Mouse (Mus musculus) kidney, adult 11 months (tissue): ENCODE measurements around the gene Elmo1.

Source experiments
- DNase-seq: peaks from one replicate; pipeline ENCODE4 v3.0.0; 2022

Gene Elmo1

DNA sequence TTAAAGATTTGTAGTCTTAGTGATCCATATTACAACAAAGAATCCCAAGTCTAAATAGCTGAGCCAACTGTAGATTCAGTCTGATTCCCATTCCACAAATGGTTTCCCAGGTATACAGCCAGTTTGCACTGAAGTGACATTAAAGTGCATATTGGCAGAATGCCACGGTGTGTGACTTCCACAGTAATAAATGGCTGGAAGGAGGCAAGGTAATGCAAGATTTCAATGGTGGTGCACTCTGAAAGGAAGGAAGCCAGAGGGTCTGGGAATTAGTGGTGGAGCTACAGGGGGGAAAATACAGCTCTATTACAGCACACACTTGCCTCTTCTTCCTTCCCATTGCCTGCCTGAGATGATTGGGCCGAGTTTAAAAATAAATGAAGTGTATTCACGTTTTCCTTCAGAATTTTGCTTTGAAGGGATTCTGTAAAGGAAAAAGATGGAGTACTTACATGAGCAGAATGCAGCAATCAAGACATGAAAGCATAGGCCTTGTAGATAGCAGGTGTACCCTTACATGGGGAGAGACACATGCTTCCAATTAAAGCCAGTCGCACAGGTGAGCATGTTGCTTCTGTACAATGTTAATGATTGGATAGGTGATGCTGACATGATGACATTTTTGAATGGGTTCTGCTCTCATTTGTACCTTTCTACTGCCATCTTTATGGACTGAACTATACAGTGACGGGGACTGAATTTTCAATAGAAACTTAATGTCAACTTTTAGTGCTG lies 400.6 kb downstream of the Elmo1 start:
- DNase-seq, result no peak

DNA sequence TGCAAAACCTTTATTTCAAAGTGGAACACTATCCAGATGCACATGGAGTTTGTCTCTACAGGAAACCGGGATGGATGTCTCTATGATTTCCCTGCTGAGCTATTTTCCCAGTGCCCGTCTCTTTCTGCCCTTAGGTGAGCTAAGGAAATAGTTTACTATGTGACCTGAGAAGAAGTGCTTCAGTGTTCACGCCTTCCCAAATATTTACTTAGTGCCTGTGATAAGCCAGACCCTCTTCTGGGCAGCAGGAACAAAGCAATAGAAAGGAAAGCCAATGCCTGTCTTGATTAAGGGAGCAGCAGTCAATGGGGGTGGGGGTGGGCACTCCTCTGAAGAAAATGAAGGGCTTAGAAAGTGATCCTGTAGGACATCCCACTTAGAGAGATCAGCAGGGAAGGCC lies 401.3 kb downstream of the Elmo1 start:
- DNase-seq, result no peak

DNA sequence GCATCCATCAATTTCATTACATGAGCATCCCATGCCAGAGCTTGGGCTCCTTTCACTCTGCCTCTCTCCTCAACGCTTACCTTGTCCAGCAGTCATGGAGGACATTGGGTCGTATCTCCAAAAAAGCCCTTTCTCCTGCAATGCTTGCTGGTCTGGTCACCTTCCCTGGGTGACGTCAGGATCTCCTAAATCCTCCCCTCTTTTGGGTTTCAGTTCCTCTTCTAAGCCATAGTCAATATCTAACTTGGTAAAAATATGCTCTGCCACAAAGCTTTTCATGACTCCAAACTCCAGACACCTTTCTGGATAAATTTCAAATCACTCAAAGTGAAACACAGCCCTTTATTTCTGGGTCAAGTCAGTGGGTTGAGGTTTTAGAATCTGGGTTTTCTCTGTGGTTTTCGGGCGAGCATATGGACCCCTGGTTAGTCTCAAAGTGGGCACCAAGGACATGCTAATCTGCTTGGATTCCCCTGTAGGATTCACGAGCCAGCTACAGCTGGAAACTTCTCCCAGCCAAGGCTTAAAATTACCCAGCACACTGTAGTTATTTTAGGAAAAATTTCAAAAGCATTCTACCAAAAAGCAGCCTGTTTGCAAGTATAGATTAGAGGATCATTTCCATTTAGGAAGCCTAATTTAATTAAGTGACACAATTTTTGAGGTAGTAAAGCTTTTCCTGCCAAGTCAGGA lies 403.8 kb downstream of the Elmo1 start:
- DNase-seq, result no peak

DNA sequence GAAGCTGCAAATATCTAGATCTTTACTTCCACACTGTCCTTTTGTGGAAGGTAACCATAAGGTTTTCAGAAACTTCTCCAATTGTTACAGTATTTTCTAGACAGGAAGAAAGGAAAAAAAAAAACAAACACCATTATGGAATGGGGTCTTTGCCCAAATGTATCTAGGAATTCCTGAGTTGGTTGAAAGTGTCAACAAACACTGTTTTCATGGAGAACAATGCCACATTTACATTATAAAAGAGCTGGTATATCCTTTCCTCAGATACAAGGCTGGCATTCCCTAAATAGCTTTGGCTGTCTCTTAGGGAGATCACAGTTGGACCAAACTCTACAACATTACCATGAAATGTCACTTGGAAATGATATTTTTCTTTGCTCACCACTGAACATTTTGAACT lies 411.5 kb downstream of the Elmo1 start:
- DNase-seq, result no peak

DNA sequence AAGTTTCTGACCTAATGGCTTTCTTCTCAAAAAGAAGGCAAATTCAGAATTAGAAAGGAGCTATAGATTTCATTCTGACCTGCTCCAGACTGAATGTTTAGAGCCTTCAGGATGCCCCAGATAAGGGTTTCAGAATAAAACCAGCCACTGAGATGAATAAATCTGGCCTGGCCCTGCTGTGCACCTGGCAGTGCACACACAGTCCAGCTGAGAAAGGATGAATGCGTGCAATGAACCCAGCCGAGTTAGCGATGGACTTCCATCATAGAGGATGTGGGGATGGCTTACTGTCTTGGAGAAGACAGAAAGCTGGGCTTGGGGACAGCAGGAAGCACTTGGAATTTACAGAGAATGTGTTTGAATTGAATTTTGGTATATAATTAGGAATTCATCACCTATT lies 413.0 kb downstream of the Elmo1 start:
- no peak for DNase-seq

DNA sequence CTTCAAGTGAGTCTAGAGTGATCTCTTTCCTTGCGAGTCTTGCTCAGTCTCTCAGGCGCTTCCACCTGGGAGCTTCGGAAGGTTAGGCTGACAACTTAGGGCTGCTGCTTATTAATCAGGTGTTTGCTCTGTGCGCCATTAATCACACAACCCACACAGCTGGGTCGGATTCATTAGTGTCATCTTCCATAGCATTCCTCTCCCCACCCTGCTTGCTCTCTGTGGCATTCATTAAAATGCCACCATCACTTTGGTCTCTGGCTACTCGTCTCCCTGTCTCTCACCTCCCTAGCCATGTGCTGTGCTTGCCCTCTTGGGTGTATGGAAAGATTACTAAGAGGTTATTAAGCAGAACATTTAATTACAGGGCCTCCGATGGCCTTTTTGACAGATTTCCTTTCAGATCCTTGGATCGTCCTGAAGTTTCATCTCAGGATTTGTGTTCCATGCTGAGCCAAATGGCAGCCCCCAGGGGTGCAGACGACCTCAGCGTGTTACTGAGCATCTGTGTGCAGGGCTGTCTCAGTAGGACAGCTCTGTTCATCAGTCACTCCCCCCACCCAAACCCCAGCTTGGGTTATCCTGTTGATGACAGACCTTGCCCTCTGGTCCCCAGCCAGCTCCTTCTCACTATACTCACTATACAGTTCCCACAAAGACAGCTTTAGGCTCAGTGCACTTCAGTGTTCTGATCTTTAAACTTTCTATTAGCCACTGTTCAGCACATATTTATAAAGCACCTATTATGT lies 417.2 kb downstream of the Elmo1 start:
- DNase-seq, result no peak

DNA sequence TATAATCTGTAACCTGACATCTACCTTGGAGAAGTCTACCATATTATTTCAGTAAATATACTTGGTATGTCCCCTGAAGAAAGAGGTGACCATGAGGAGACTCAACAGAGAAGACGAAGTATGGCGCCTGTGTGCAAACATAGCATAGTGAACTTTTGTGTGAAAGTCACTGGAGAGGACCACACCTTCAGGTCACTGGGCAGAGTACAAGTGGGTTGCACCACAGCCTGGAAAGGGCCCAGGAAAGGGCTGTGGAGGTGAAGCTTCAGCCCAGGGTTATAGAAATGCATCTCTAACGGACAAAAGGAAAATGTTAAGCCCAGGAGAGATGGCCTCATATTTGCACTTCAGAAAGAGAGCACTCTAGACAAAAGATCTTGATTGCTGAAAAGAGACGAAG lies 420.6 kb downstream of the Elmo1 start:
- no peak for DNase-seq

DNA sequence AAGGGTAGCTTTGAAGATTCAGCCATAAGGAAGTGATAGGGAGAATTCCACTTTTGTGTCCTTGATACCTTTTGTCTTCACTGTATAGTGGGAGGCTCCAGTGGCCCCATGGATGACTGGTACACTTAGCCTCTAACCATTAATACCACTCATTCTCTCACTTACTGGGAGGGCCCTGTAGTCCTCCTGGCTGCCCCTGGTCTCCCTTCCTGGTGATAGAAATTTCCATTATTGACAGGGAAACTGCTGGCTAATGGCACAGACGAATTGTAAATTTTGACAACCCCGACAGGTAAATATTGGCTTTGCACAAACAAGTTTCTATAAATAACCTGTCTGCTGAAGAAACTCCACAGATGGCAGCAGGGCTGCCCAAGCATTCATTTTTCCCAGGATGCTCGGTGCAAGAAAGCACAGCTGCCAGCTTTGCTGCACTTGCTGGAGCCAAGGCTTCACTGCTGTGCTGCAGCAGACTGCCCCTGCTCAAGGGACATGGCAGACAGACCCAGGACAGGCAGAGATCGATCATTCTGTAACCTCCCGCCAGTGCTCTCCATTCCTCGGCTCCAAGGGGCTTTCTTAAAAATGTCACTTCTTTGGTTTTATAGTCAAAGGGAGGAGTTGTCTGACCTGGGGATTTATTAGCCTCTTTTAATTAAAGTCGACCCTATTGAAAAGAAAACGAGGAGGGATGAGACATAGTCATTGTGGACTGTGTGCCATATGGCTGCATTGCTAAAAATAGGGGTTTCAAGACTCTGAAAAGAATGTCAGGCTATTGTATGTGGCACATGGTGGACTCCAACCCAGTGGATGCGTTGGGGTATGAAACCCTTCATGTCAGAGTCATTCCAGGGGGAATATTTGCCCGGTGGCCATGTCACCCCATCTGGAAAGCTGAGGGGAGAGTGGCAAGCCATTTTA lies 422.2 kb downstream of the Elmo1 start:
- no peak for DNase-seq

DNA sequence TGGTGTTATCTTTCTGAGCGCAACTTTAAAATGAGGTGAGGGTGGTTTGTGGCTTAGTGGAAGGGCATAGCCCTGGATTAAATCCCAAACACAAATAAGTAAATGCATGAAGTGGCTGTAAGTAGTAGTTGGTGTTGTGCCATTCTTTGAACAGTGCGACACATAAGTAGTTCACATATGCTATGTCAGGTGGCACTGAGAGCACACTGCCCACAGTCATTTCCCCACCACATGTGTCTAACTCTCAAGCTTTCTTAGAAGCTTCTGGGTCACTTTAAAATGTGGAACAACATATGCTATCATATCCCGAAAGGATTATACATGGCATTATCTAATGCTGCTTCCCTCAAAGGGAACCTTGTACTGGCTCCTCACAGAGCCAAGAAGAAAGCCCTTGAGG lies 424.3 kb downstream of the Elmo1 start:
- DNase-seq, result no peak

DNA sequence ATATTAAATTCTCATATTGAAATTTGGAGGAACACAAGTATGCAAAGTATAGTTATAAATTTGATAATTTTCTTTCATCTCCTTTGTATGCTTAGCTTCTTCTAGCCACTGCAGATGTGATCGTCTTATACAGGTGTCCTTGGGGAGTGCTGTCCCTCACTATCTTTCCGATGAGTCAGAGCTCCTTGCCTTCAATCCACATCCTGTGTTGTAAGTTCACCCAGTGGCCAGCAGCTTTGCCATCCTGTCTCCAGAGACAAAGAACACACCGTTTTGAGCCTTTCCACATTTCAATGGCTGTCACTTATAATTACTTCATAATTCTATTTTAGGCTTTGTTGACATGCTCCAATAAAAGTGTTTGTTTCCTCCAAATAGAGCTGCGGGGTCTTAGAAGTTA lies 425.7 kb downstream of the Elmo1 start:
- DNase-seq, result no peak

DNA sequence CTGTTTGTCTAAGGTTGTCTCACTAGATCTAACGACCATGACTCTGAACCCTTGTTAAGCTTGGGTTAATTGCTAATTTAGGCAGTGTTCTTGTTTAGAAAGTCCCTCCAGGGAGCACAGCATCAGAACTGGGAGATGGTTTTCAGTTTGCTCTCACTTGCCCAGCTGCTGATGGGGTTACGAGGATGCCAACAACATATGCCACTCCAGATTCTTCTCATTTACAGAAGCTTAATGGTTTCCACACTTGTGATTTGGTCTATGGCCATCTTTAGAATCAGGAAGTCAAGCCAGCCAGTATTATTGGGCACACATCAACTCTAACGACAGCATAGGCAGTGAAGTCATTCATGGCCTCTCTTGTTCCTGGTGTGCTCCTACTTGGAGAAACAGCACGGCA lies 427.3 kb downstream of the Elmo1 start:
- no peak for DNase-seq

DNA sequence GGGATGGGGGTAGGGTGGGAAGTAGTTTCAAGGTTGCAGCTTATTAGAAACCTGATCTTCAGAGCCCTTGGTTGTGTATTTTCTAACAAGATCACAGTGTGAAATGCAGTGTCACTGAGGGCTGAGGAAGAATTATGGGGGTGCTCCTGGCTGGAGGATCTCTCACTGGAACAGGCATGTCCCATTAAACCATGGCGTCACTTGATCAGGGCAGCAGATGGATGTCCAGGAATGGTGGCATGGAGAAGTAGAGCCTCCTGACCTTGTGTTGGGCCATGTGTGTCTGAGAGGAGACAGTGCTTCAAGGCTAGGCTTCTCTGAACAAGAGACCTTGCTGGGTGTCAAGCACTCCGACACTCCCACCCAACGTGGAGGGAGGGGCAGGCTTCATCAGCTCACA lies 431.1 kb downstream of the Elmo1 start:
- DNase-seq, result no peak

DNA sequence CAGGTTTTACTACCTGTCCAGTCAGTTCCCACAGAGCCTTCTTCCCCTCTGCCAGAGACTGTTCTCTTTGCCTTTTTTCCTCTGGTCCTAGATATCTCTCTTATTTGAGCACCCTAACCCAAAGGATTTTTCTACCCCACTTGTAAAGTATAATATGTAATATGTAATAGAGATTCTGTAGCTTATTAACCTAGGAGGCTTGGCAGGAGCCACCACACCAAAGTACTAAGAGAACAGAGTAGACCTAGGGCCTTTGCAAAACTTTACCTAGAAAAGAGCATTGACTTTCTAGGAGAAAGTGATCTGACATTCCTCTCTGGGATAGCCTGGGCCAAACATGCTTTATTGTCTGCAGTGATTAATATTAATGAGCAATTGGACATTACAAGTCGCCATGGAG lies 433.3 kb downstream of the Elmo1 start:
- no peak for DNase-seq

DNA sequence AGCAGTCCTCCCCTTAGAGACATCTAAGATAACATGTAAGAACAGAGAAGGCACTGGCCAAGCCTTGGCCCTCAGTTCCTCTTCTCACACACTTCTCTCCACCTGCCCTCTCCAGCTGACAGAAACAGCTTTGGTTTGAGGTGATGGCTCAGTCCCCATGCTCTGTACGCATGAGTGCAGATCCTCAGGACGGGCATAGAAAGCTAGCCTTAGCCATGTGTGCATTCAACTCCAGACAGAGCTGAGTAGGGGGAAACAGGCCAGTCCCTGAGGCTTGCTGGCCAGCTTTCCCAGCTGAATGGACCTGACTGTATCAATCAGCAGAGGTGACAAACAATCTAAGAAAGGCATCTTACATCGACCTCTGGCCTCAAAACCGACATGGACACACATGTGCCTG lies 435.4 kb downstream of the Elmo1 start:
- DNase-seq, result no peak

DNA sequence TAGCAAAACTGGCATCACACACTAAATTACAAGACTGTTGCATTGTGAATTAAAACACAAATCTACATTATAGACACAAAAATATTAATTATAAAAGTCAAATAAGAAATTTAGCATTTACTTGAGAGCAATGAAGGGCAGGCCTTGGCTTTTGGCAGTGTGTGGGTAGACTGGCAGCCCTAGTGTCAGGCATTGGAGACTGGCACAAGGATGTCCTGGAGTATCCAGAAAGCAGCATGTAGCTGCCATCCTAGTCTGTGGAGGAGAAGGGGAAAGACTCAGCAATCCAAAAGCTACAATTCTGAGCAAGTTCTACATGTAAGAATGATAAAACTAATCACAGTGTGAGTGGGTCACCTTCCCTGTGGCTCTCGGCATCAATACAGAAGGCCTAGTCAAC lies 446.7 kb downstream of the Elmo1 start:
- no peak for DNase-seq

DNA sequence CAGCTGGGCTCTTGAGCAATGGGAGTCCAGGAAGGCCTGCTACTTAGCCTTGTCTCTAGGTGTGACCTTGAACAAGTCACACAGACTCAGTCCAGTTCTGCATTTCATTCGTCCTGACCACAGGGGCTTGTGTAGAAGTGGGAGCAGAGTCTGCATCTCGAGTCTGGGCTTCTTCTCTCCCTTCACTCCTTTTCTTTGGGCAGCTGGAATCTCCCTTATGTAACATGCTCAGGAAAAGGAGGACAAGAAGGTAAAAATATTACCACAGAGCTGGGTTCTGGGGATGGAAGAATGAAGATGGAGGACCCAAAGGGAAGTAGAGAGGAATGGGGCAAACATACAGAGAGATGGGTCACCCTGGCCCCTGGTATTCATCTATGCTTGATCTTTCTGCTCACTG lies 447.1 kb downstream of the Elmo1 start:
- no peak for DNase-seq

DNA sequence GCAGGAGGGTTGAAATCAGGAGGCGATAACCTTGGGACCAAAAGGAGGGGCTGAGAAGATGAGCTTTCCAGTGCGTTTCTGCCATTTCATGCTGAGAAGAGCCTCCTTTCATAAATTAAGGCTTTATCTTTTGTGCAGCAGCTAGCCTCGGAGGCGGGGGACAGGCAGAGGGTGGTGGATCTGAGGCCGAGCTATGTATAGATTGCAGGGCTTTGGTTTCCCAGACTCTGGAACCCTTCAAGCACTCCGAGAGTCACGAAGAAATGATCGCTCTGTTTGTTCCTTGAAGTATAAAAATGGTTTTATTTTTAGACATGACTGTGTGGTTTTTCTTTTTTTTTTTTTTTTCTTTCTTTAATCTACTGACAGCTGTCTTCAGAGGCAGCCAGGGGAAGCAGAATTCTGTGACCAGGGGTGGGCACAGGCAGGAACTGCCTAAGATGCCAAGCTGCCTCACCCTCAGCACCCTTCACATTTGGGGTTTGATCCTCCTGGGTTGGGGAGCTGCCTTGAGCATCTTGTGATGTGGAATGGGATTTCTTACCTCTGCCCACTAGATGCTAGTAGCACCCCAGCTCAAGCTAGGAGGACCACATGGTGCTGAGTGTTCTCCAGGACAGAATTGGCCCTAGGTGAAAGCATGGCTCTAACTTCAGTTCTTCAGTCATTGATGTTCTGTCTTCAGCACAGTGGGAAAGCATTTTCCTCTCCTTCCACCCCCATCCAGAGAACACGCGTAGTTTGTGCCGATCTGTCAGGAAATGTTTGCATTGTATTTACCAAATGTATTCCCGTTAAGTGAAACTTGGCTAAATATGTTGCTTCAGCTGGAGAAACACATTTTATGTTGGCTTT lies 448.0 kb downstream of the Elmo1 start:
- no peak for DNase-seq

DNA sequence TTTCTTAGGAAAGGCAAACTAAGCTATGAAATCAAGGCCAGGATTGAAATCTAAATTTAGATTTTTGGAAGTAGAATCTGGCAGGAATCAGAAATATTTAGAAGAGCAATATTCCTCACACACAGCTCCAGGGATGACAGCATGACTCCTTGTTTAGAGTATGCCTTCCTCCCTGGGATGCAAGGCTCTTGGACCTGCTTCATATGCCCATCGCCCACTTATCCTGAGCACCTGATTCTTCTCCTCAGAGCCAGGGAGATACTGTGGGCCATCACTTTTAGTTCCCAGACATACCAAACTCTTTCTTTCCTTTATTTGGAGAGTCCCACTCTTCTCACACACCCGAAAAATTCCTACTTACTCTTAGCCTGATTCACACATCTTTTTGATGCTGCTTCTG lies 449.2 kb downstream of the Elmo1 start:
- no peak for DNase-seq

DNA sequence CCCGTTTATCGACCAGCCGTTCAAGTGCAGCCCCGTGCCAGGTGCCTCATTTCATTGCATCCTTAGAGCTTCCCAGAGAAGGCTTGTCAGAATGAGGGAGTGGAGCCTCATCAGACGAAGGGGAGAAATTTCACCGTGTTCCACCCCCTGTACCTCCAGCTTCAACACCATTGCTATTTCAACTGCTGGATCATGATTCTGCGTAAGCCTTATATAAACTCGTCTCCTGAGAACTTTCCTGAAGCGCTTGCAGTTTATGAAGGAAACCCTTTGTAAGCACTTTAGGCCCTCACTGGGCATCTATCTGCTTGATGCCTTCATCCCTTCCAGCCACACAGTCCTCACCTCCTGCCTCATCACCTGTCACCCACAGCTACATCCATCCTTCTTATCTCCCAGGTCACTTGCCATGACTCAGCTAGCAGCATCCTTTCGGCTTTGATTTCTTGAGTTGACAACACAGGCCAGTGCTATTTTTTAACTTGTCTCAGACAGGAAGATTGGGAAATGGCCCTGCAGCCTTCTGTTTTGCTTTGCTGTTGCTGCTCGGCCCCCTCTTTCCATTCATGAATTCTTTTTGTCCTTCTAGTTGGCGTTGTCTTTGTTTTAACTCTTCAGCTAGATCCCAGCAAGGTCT lies 456.3 kb downstream of the Elmo1 start:
- no peak for DNase-seq

DNA sequence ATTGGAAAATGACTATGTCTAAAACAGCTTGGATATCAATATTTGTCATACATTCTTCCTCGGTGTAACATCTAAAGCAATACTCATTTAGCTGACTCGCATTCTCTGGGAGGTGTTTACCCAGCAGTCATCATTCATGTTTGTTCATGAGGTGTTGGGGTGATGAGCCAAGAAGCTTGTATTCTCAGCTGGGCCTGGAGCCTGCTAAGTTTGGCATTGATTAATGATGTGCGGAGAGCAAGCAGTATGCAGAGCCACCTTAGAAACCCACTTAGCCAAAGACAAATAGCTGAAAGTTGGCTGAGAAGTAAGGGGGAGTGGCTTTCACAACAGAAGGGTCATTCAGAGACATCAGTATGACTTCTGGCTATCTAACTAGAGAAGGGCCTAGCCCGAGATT lies 459.6 kb downstream of the Elmo1 start:
- no peak for DNase-seq

DNA sequence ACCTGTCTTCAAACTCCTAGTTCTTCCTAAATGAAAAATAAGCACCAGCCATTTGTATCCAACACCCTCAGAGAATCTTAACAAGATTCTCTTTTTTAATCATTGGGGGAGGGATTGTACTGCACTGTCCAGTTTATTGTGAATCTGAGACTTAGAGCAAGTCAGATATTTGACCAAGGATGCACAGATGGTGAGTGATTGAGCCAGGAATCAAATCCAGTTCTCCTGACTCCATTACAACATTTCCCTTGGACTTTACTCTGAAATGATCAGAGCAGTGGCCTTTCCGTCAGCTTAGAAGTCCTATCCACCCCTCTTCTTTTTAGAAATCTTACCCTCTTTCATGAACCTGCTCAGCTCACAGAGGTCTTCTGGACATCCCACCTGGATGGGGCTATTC lies 461.2 kb downstream of the Elmo1 start:
- DNase-seq, result no peak
